Mouse (Mus musculus) retina, postnatal 1 day (tissue): ENCODE data around the gene Gm906.
"Not testable (repeated sequence)": the region's sequence is repeated elsewhere in the genome, so short reads cannot be mapped to it uniquely, and the experiment has no call there.

Experiments
- DNase-seq: peaks from one replicate; pipeline ENCODE4 v3.0.0-alpha.2; 2012

Gm906 gene

DNA sequence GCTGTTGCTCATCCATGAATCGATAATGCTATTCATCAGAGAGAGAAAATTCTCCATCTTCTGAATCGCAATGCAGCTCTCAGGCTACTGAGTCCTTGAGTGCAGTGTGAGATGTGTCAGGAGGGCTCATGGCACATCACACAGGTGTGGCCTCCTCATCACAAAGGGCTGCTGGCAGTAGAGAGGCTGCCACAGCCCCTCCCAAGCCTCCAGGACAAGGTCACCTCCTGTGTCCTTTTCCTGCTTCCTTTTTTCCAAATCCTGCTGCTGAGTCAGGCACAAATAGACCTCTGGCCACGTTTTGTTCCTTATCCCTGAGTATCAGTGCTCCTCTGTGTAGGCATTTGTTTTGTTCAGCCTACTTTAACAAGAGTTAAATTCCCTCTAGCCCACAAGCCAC lies at the start of gene Gm906:
TSS of gene Gm906 (minus strand) at position 101 of the 400 bp plus-strand sequence.
- DNase-seq = not testable (repeated sequence)

DNA sequence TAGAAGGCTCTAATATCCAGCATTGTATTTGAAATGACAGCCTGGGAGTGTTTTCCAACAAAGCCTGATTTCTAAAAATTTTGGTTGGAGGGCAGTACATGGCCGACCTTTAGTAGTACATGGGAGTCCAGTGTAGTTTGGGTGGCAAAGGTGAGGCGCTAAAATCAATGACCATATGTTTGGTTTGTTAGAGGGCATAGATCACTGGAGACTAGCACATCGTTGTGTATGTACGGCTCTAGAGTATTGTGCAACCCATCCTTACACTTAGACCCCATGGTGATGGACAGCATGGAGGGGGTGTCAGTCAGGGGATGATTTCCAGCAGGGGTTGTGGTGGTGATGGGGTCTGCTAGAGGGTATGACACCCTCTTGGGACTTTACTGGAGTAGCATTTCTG lies 33.2 kb upstream of the Gm906 start:
- DNase-seq = not testable (repeated sequence)

DNA sequence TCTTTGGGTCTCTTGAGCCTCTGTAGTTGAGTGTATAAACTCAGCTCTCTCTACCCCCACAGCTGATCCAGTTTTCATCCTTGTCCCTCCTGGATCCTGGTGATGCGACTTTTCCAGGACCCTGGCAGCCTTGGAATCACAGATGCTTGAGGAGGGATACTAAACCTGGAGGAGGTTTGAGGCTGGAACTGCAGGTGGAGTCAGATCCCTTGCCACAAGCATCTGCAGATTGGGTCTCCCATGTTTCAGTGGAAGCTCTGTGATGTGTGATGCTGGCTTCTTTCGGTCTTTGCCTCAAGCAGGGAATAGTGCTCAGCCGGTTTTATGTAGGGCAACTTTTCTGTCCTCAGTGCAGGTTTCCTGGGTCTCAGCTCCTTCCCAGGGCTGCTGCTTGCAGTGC lies 13.6 kb downstream of the Gm906 start:
- DNase-seq = no peak

DNA sequence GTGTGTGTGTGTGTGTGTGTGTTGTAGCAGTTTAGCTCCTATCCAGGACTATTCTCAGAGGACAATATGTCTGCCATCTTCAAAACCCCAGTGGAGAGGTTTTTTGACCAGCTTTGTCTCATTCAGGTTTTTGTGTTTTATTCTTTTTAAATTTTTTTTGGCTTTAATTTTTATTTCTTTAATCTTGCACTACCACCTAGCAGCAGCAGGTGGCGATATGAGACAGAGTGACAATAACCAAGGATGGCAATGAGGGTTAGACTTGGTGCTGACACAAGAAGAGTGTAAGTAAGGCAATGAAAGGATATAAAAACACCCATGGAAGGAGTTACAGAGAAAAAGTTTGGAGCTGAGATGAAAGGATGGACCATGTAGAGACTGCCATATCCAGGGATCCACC lies 38.3 kb downstream of the Gm906 start:
- peak; percentile 54 for DNase-seq

DNA sequence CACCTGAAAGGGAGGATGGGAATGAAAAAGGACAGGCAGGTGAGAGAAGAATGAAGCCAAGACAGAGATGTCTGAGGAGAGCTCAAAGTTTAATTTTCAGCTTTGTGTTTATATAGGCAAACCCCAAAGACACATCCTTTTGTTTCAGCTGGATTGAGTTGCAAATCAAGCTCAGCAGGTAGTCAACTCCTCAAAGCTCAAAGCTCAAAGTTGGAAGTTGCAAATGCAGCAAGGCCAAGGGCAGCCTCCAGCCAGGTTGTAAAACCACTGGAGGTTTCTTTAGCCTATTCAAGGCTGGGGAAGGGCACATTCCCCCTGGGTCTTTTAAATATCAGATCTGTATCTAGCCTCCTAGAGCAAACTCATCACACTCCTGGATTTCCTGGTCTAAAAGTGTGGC lies 39.9 kb downstream of the Gm906 start:
- not testable (repeated sequence) for DNase-seq

DNA sequence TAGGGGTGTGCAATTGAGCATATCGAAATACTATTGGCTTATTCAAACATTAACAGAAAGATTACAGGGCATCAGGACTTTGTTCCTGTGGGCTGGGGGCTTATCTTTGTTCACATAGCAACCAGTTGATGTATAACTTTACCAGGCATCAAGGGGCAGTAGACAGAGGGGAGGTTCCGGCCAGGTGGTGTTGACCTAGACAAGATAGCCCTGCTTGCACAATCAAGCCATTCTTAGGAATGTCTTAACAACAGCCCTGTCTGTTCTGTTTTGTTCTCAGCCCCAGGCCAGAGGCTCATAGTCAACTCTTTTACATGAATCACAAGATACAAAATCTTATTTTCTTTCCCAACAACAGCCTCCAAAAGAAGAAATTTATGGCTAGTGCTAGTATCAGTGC lies 40.5 kb downstream of the Gm906 start:
- DNase-seq = not testable (repeated sequence)

DNA sequence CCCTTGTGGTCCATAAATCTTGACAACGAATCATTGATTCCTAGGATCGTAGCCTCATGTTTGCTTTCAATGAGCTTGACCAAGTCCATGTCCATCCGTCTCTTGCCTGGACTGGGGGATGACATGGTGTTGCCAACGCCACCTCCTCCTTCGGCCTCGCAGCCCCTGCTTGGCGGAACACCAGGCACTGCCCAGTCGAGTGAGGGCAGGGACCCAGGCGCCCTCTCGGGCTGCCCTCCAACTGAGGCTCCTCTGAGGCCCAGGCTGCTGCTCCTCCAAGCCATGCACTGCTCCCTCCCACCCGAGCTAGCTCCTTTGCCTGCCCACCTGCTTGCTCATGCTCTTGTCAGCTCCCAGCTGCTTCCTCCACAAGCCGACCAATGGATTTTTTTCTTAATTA lies 42.1 kb downstream of the Gm906 start:
- no peak for DNase-seq

DNA sequence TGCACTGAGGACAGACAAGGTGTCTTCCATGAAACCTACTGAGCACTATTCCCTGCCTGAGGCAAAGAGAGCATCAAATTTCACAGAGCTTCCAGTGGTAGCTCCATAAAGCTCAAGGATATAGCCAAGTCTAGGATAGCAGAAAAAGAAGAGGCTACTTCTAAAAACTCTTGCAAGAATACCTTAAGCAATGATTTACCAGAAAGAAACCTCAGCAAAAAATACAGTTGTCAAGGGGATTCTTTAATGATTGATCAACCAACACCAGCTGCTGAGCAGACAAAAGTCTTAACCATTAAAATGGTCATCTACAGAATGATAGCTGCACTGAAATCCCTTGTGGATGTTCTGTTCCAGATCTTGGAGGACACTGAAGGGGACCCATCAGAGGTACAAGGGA lies 53.3 kb downstream of the Gm906 start:
- not testable (repeated sequence) for DNase-seq
